Mouse (Mus musculus): ENCODE measurements at regions not wholly inside any gene's neighbourhood (a gene's known extent, or its start where the extent isn't known, plus 50 kb on each side); places are given as distances from the start of the nearest gene placed in this dataset.

GRCm38 (mm10) chr15:7508535-7508934 is 110.3 kb upstream of the Egflam start:
- Histone ChIP-seq H3K4me3 (replicated peaks; ENCODE audit: low read length) (no peak overlapping the region), H3K27ac (no peak overlapping the region), H3K36me3 (replicated peaks; ENCODE audit: control insufficient read depth, insufficient read depth) (no peaks in the 10 kb centered on the region), H3K4me1 (replicated peaks; ENCODE audit: control insufficient read depth, insufficient read depth, low read length) (no peaks in the 10 kb centered on the region), H3K9ac (no peak overlapping the region), H3K4me2 (replicated peaks) (no peak overlapping the region), H3K9me3 (ENCODE audit: control insufficient read depth, low read length) (no peaks in the 10 kb centered on the region), H3K27me3 (ENCODE audit: control insufficient read depth, insufficient read depth, low read length) (no peaks in the 10 kb centered on the region)
- DNase-seq (ENCODE audit: low spot score) (peak; percentile 27), ATAC-seq (ENCODE audit: low FRiP score) (peak; percentile 72)
- 25% methylated on average over 8 of the region's 8 CpGs for WGBS

DNA sequence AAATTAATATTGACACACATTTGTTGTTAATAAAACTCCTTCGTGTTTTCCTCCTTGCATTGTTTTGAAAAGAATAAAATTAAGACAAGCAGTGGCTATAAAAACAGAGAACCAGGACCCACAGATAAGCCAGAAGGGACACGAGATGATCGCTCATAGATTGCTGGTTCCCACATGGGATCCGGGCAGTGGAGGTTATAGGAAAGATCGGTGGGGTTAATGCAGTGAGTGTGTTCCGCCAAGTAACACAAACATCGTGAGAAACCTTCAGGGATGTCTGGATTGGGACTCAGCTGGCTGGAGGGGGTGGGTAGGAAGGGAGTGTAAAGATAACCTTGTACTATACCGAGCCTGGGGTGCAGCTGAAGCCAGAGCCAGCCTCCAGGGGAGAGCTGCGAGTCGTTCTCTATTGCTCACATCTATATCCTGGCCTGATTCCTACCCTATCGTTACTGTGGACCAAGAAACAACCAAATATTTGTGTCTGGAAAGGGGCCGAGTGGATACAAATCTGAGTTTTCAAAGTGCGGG is 116.6 kb upstream of the Egflam start:
- 88% methylated on average over 13 of the region's 13 CpGs for WGBS
- ATAC-seq (ENCODE audit: low FRiP score) (no peak), DNase-seq (ENCODE audit: low spot score) (no peak)
- H3K9ac ChIP-seq, result no peak overlapping the region
- H3K27ac ChIP-seq, result no peak overlapping the region
- no peaks in the 10 kb centered on the region for H3K27me3 ChIP-seq (ENCODE audit: control insufficient read depth, insufficient read depth, low read length)
- no peak overlapping the region for H3K4me2 ChIP-seq (replicated peaks)
- no peaks in the 10 kb centered on the region for H3K9me3 ChIP-seq (ENCODE audit: control insufficient read depth, low read length)
- H3K4me1 ChIP-seq (replicated peaks; ENCODE audit: control insufficient read depth, insufficient read depth, low read length), result no peaks in the 10 kb centered on the region
- H3K4me3 ChIP-seq (replicated peaks; ENCODE audit: low read length), result no peak overlapping the region
- H3K36me3 ChIP-seq (replicated peaks; ENCODE audit: control insufficient read depth, insufficient read depth), result no peaks in the 10 kb centered on the region

DNA sequence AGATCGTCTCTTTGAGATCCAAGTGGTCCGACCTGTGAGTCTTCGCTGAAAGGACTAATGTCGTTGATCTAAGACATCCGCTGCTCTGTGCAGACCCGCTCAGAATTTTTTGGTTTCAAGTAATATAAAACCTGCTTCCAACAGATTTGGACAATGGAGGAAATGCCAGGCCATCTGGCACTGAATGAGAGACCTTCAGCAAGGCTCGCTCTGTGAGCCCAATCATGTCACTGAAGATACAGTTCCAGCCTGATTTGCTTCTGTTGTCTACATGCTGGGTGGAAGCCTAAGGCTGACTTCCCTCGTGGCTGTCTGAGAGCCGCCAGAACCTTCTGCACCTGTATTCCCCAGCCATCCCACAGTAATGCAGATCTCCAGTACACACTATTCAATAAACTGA is 123.4 kb upstream of the Egflam start:
- H3K9me3 ChIP-seq (ENCODE audit: control insufficient read depth, low read length), result no peaks in the 10 kb centered on the region
- no peaks in the 10 kb centered on the region for H3K4me1 ChIP-seq (replicated peaks; ENCODE audit: control insufficient read depth, insufficient read depth, low read length)
- H3K9ac ChIP-seq, result no peak overlapping the region
- H3K4me2 ChIP-seq (replicated peaks), result no peak overlapping the region
- ATAC-seq (ENCODE audit: low FRiP score), result no peak
- WGBS, result 89% methylated on average over 9 of the region's 9 CpGs
- H3K27me3 ChIP-seq (ENCODE audit: control insufficient read depth, insufficient read depth, low read length), result no peaks in the 10 kb centered on the region
- DNase-seq (ENCODE audit: low spot score), result no peak
- no peak overlapping the region for H3K4me3 ChIP-seq (replicated peaks; ENCODE audit: low read length)
- no peaks in the 10 kb centered on the region for H3K36me3 ChIP-seq (replicated peaks; ENCODE audit: control insufficient read depth, insufficient read depth)
- H3K27ac ChIP-seq, result no peak overlapping the region

DNA sequence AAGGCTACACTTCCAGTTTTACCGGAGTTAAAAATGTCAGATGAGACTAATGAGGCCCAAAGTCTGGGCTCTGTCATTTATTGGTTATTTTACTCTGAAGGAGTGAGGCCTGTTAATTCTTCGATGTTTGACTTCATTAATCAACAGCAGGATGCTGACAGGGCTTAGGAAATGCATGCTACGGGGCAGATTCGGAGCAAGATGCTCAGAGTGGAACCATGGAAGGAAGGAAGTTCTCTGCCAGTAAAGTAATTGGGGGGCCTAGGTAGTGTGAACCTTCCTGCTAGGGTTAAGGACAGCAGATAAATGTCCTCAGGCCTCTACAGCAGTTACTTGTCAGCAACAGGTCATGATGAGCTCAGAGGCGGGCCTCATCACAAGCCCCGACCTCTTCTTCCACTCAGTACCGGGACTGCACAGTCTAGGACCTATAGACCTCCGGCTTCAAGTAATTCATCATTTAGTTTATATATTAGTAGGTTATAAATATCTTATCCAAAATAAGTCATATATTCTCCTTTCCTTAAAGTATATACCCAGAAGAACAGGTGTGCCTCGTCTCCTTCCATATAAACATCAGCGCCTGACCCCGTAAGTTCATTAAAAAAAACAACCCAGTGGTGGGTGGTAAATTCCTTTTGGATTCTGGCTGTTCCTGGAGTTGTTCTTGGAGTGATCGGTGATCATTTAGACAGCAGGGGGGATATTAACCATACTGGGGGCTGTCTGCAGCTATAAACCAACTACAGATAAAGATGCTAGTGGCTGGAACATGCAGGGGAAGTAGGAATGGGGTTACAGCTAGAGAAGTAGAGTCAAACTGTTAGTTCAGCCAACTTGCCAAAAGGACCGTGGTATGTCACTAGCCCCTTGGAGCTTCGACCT is 124.9 kb upstream of the Egflam start:
- WGBS, result 83% methylated on average over 14 of the region's 14 CpGs
- H3K36me3 ChIP-seq (replicated peaks; ENCODE audit: control insufficient read depth, insufficient read depth), result no peaks in the 10 kb centered on the region
- no peaks in the 10 kb centered on the region for H3K27me3 ChIP-seq (ENCODE audit: control insufficient read depth, insufficient read depth, low read length)
- H3K4me2 ChIP-seq (replicated peaks), result no peak overlapping the region
- H3K9me3 ChIP-seq (ENCODE audit: control insufficient read depth, low read length), result no peaks in the 10 kb centered on the region
- H3K4me3 ChIP-seq (replicated peaks; ENCODE audit: low read length), result no peak overlapping the region
- H3K27ac ChIP-seq, result no peak overlapping the region
- DNase-seq (ENCODE audit: low spot score) (no peak), ATAC-seq (ENCODE audit: low FRiP score) (no peak)
- H3K9ac ChIP-seq, result no peak overlapping the region
- H3K4me1 ChIP-seq (replicated peaks; ENCODE audit: control insufficient read depth, insufficient read depth, low read length), result no peaks in the 10 kb centered on the region

- WGBS, result 10% methylated on average over 5 of the region's 5 CpGs
- Histone ChIP-seq H3K4me3 (replicated peaks; ENCODE audit: low read length) (no peak overlapping the region), H3K36me3 (replicated peaks; ENCODE audit: control insufficient read depth, insufficient read depth) (no peaks in the 10 kb centered on the region), H3K9ac (no peak overlapping the region), H3K9me3 (ENCODE audit: control insufficient read depth, low read length) (no peaks in the 10 kb centered on the region), H3K4me1 (replicated peaks; ENCODE audit: control insufficient read depth, insufficient read depth, low read length) (no peaks in the 10 kb centered on the region), H3K27ac (no peak overlapping the region), H3K4me2 (replicated peaks) (no peak overlapping the region), H3K27me3 (ENCODE audit: control insufficient read depth, insufficient read depth, low read length) (no peaks in the 10 kb centered on the region)
- DNase-seq (ENCODE audit: low spot score), result no peak
- no peak for ATAC-seq (ENCODE audit: low FRiP score)
Measured at GRCm38 (mm10) chr15:7530959-7531588, 132.9 kb upstream of the Egflam start.

GRCm38 (mm10) chr15:7537858-7538257 is 139.7 kb upstream of the Egflam start:
- no peak overlapping the region for H3K4me3 ChIP-seq (replicated peaks; ENCODE audit: low read length)
- H3K27me3 ChIP-seq (ENCODE audit: control insufficient read depth, insufficient read depth, low read length), result no peaks in the 10 kb centered on the region
- DNase-seq (ENCODE audit: low spot score) (no peak), ATAC-seq (ENCODE audit: low FRiP score) (no peak)
- H3K27ac ChIP-seq, result no peak overlapping the region
- H3K9me3 ChIP-seq (ENCODE audit: control insufficient read depth, low read length), result no peaks in the 10 kb centered on the region
- H3K4me2 ChIP-seq (replicated peaks), result no peak overlapping the region
- WGBS, result 77% methylated on average over 4 of the region's 4 CpGs
- H3K9ac ChIP-seq, result no peak overlapping the region
- H3K4me1 ChIP-seq (replicated peaks; ENCODE audit: control insufficient read depth, insufficient read depth, low read length), result no peaks in the 10 kb centered on the region
- H3K36me3 ChIP-seq (replicated peaks; ENCODE audit: control insufficient read depth, insufficient read depth), result no peaks in the 10 kb centered on the region

DNA sequence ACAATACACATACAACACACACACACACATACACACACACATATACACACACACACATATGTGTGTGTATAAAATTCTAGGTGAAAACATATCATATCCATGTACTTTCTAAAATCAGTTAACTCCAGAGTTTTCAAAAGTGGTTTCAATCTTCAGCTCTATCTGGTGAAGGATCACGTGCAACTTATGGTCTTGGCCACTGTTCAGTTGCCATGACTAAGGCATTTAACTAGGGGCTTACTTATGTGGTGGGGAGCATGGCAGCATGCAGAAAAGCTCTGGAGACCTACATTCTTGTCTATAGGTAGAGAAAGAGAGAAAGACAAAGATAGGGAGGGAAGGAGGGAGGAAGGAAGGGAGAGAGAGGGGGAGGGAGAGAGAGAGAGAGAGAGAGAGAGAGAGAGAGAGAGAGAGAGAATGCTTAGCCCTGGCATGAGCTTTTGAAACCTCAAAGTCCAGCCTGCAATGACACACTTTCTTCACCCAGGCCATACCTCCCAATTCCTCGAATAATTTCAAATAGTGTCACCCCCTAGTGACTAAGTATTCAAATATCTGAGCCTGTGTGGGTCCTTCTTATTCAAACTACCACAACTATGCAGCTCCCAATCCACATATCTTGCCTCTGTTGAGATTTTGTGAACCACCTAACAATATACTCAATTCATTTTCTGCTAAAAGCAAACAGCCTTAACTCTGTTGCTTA is 155.1 kb upstream of the Egflam start:
- no peak overlapping the region for H3K4me2 ChIP-seq (replicated peaks)
- H3K4me3 ChIP-seq (replicated peaks; ENCODE audit: low read length), result no peak overlapping the region
- H3K27me3 ChIP-seq (ENCODE audit: control insufficient read depth, insufficient read depth, low read length), result no peaks in the 10 kb centered on the region
- no peaks in the 10 kb centered on the region for H3K4me1 ChIP-seq (replicated peaks; ENCODE audit: control insufficient read depth, insufficient read depth, low read length)
- no peak for DNase-seq (ENCODE audit: low spot score)
- no peaks in the 10 kb centered on the region for H3K36me3 ChIP-seq (replicated peaks; ENCODE audit: control insufficient read depth, insufficient read depth)
- H3K9me3 ChIP-seq (ENCODE audit: control insufficient read depth, low read length), result no peaks in the 10 kb centered on the region
- no peak overlapping the region for H3K9ac ChIP-seq
- ATAC-seq (ENCODE audit: low FRiP score), result no peak
- no peak overlapping the region for H3K27ac ChIP-seq
- WGBS, result 68% methylated on average over 2 of the region's 2 CpGs

GRCm38 (mm10) chr15:7554433-7554832 is 156.2 kb upstream of the Egflam start:
- no peak overlapping the region for H3K27ac ChIP-seq
- H3K9ac ChIP-seq, result no peak overlapping the region
- ATAC-seq (ENCODE audit: low FRiP score), result no peak
- no peak overlapping the region for H3K4me3 ChIP-seq (replicated peaks; ENCODE audit: low read length)
- WGBS, result 91% methylated on average over 3 of the region's 3 CpGs
- DNase-seq (ENCODE audit: low spot score), result no peak
- H3K27me3 ChIP-seq (ENCODE audit: control insufficient read depth, insufficient read depth, low read length), result no peaks in the 10 kb centered on the region
- H3K9me3 ChIP-seq (ENCODE audit: control insufficient read depth, low read length), result no peaks in the 10 kb centered on the region
- H3K4me1 ChIP-seq (replicated peaks; ENCODE audit: control insufficient read depth, insufficient read depth, low read length), result no peaks in the 10 kb centered on the region
- no peak overlapping the region for H3K4me2 ChIP-seq (replicated peaks)
- no peaks in the 10 kb centered on the region for H3K36me3 ChIP-seq (replicated peaks; ENCODE audit: control insufficient read depth, insufficient read depth)

GRCm38 (mm10) chr15:7563279-7563678 is 165.1 kb upstream of the Egflam start:
- no peaks in the 10 kb centered on the region for H3K9me3 ChIP-seq (ENCODE audit: control insufficient read depth, low read length)
- H3K4me3 ChIP-seq (replicated peaks; ENCODE audit: low read length), result no peak overlapping the region
- H3K4me2 ChIP-seq (replicated peaks), result no peak overlapping the region
- peak; percentile 1; the same call in 1 of the 2 replicates for ATAC-seq (ENCODE audit: low FRiP score)
- H3K27me3 ChIP-seq (ENCODE audit: control insufficient read depth, insufficient read depth, low read length), result no peaks in the 10 kb centered on the region
- H3K4me1 ChIP-seq (replicated peaks; ENCODE audit: control insufficient read depth, insufficient read depth, low read length), result no peaks in the 10 kb centered on the region
- H3K27ac ChIP-seq, result no peak overlapping the region
- peak; percentile 25 for DNase-seq (ENCODE audit: low spot score)
- WGBS, result 77% methylated on average over 4 of the region's 4 CpGs
- H3K36me3 ChIP-seq (replicated peaks; ENCODE audit: control insufficient read depth, insufficient read depth), result no peaks in the 10 kb centered on the region
- no peak overlapping the region for H3K9ac ChIP-seq

All from hindbrain, embryonic 14.5 days (tissue).